Mouse (Mus musculus) megakaryocyte-erythroid progenitor cell, adult 5-6 weeks (primary cell): ENCODE measurements around the gene Cmtm8. TPM values are rescaled to one million over a fixed set of nuclear protein-coding genes. Genes with fewer than 3 reads are reported as not detected.

Experiments used
- ATAC-seq: replicated peaks from 2 replicates; pipeline ENCODE4 v1.8.0; 2016; ENCODE audit warnings: mild to moderate bottlenecking, inconsistent platforms; ENCODE audit not compliant: severe bottlenecking, poor library complexity, low FRiP score, low TSS enrichment
- total RNA-seq, 2 experiments: library from RNA; stranded (forward) in 1 of 2; stranded (reverse) in 1 of 2; fragments of 200-1000, 215-1000 nt in 1 of 2; fragments of >200 nt in 1 of 2; fragmentation: Nextera tagmentation in 1 of 2; gene quantifications; 2 replicates each; pipeline ENCODE4 v1.2.3; 2014 to 2017

Cmtm8 gene
- total RNA-seq, 2 experiments from 2014 or later, result 1.5 TPM; not detected in 1

DNA sequence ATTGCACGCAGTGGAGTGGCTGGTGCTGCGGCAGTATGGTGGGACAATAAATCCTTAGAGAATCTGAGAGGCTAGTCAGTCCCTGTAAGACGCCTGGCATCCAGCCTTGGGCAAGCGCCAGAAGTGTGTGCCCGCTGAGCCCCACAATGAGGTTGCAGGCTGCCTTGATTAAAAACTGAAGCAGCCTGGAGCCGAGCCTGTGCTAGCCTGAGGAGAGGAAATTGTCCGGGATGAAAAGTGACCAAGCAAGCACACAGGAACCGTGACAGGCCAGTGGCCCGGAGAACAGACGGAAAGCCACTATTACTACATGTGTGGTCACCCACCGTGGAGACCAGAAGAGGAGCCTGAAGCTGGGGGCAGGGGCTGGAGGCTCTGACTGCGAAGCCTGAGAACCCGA, 76.9 kb downstream of the Cmtm8 start:
- no peak for ATAC-seq

DNA sequence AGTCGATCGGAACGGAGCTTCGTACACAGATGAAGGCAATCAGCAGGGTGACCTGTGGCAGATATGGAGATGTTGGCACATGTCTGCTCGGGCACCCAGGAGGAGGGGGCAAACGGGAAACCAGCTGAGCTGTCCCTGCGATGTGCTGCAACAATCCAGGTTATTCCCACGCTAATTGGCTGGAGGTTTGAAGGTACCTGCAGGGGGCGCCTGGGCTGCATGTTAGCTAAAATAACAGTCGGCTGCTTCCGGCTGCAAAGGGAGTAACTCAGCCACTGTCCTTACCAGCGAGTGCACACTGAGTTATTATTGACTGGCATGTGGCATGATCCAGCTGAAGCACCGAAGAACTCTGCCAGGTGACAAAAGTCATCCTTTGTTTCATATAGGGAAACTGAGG, 80.6 kb downstream of the Cmtm8 start:
- peak; percentile 43; the same call in 1 of the 2 replicates for ATAC-seq

DNA sequence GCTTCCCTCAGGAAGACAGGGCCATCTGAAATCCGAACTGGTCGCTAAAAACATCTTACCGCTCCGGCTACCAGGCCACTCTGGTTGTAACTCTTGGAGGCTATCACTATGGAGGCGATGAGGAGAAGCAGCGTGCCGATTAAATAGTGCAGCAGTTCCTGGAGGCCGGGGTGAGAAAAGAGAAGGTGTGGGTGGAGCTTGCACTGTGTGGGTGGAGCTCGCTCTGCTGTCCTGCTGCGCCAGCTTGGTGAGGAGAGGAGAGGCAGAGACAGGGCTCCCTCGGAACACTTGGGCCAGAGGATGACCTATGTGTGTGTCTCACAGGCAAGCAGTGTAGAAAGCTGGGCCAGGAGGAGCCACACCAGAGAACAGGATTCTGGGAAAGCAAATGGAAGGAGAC, 82.1 kb downstream of the Cmtm8 start:
- no peak for ATAC-seq

DNA sequence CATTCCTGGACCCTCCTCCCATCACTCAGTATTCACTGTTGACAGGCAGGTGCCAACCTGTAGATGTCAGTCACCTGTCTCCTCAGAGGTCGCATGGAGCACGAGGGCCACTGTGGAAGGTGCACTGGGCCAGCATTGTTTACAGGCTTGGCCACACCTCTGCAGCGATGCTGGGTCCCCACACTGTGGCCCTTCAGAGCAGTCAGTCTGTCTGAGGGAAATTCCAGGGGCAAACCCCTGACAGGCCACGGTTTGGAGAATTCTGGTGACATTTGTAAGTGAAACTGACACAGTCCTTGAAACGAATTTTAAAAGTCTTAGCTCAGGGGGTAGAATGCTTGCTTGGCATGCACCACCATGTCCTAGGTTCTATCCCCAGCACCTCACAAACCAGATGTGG, 83.6 kb downstream of the Cmtm8 start:
- ATAC-seq, result no peak

DNA sequence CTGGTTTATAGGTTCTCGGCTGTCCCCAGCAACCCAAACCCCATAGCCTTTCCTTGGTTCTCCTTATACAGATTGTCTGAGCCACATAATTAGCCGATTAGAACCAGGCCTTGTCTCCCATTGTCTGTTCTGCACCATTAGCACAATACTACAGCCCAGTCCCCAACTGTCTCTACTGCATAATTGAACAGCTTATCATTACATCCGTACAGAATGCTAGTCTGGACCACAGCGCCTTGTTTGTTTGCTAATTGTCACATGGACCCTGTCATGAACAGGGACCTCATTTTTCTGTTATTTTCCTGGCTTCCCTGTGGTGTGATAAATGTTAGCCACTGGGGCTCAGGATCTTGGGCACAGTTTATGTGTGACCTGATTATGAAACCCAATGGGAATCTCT, 84.1 kb downstream of the Cmtm8 start:
- ATAC-seq, result no peak

DNA sequence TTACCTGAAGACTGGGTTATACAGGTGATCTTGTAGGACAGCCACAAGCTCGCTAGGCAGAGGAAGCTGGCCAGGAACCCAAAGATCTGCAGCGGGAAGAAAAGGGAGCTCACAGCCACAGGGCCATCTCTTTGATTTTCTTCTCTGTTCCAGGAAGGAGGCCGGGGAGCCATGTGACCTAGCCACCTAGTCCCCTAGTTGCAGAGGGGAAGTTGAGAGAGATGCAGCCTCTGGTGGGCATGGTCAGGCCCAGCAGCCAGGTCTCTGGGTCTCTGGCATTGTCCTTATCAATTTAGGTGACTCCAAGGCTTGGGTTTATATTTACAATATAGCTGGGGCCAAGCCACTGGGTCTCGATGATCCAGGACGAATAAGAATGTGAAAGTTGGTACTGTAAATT, 85.2 kb downstream of the Cmtm8 start:
- no peak for ATAC-seq

DNA sequence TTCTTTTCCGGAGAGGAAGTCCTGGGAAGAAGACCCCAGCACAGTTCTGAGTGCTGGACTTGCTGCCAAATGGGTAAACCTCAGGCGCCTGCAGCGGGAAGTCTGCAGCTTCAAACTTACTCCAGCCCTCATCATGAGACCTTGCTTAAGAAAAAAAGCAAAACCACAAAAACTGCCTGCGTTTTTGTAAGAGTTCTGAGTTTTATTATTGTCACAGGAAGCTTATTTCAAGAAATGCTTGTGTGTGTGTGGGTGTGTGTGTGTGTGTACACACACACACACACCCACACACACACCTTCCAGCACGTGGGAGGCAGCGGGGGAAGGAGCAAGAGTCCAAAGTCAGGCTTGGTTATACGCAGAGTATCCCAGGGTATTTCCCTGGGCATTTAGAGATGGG, 85.7 kb downstream of the Cmtm8 start:
- no peak for ATAC-seq

DNA sequence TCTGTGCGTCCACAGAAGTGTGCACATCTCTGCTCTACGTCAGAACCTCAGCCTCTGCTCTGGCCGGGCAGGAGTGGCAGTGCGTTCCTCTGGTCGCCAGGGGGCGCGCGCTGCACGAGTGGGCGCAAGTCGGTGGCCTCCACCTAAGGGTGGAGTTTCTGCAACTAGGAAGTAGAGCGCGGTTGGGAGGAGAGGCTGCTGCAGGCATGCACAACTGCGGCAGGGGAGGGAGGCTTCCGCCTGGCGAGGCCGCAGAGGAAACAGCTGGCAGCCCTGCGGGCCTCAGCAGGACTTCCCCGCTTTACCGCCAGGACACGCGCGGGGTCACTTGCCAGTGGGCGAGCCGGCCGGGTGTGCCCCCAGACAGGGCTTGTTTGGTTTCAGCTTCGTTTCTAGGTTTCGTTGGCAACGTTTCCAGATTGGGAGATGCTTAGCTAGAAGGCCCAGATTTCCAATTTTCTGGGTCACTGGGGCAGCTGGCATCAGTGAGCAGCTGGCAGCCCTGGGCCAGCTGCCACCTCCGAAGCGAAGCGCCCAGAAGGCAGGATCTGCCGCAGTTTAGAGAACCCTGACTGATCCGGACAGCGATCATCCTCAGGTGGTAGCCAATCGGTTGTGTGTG, 91.0 kb downstream of the Cmtm8 start:
- peak; percentile 96 for ATAC-seq

DNA sequence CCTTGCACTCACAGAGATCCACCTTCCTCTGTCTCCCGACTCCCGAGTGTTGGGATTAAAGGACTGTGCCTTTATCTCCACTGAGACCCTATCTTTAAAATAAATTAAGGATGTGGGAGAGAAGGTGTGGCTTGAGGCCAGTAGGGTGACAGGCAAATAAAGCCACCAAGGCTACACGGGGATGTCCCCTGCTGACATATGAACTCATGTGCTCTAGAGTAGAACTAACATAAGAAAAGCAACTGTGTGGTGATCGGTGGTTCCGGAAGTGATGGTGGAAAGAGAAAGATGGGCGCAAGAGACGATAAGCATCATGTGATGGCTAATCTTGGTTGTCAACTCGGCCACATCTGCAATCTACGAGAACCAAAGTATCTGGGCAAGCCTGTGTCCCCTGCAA, 91.6 kb downstream of the Cmtm8 start:
- ATAC-seq, result no peak

DNA sequence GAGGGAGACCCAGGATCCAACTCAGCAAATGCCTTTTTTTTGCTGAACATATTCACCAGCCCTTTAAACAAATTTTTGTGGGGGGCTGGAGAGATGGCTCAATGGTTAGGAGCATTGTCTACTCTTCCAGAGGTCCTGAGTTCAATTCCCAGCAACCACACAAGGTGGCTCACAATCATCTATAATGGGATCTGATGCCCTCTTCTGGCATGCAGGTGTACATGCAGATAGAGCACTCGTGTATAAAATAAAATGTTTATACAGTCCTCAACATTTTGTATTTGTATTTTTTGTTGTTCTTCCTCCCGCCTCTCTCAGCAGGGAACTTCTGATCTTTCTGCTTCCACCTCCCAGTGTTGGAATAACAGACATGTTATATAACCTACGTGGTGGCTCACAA, 92.4 kb downstream of the Cmtm8 start:
- ATAC-seq, result no peak

DNA sequence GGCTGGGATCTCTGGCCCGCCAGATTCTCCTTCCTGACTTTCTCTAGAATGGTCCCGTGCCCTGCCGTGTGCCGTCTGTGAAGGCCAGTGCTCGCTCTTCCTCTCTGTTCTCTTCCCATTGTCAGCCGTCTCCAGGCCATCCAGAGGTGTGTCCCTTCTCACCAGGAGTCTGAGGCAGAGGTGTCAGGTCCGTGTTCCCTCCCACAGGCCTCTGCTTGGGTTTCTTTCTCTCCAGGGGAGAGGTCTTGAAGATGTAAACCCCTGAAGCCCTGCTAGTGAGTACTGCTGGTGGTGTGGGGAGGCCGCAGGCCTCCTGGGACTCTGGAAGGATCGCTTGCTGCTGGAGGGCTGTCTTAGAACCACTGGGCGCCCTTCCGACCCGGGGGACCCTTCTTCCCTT, 96.5 kb downstream of the Cmtm8 start:
- ATAC-seq, result no peak

DNA sequence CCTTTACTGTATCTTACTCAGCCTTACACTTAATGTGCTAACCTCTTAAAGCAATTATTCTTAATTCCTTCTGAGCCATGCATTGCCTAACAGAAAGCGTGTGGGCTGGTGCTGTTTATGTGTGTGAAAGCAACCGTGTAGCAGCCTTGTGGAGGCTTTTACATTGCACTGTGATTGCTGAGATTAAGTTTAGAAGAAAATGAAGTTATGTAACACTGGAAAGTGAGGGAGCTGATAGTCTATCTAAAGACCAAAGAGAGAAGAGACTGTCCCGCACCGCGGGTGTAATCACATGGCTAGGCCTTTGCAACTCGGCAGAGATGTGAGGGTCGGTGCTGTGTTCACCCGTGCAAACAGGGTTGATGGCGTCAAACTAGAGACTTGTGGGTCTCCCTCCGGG, 96.9 kb downstream of the Cmtm8 start:
- ATAC-seq, result no peak

DNA sequence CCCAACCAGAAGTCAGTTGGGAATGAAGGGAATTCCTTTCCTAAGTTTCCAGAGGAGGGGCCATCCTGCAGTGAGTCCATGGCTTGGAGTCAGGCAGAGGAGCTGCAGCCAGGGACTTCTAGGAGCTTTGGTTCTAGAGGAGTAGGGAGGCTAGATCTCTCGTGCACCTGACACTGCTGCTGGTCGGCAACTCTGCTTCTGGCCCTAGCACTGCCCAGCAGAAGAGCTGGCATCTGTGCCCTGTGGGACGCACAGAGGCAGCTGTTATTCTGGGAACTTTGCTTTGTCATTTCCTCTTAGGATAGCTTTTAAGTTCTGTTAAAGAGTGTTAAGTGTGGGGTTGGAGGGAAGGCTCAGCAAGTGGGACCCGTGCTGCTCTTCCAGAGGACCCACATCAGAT, 98.3 kb downstream of the Cmtm8 start:
- ATAC-seq, result no peak

DNA sequence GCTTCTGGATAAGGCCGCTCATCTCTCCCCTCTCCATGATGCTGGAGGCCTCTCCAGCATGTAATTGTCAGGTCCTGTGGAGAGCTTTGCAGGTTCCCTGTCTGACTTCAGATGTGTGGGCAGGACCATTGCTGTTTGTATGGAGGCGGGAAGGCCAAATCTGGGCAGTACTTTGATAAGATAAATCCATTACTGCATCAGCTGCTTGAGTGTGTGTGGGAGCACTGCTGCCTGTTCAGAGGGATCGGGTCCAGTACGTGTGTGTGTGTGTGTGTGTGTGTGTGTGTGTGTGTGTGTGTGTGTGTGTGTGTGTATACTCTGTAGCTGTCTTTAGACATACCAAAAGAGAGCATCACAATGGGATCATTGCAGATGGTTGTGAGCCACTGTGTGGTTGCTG, 98.8 kb downstream of the Cmtm8 start:
- ATAC-seq, result no peak

DNA sequence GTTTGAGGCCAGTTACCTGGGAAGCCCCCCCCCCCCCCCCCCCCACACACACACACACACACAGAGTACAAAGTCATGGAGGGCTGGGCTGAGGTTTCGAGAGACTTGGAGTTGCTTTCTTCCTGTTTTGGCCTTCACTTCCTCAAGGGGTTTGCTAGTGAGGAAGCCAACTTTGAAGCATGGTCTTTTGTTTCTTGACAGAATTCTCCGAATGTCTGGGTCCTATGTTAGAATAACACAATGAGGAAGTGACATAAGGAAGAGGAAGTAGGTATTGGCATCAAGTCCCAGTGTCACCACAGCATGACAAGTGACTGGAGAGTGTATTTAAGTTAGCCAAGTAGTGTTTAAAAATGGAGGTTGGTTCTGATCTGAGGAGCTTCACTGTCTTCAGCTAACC, 101.2 kb downstream of the Cmtm8 start:
- no peak for ATAC-seq

DNA sequence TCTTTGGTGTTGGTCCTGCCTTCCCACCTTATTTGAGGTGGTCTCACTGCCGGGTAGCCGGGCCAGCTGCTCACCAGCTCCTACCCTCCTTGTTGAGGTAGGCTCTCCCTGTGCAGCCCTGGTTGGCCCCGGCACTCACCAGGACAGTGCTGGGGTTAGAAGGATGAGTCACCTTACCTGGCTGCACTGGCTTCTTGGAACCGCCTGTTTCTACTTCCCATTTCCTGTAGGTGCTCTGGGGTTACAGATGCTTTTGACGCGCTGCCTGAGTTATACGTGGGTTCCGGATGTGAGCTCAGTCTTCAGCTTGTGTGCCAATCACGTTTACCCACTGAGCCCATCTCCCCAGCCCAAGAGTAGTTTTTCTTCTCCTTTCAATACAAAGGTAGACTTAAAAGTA, 103.6 kb downstream of the Cmtm8 start:
- no peak for ATAC-seq

Other genes with a start within 250 kb of the Cmtm8 start
- 44.6 and 44.7 TPM in 2 replicates for gene Cnot10, start 204.0 kb downstream of the Cmtm8 start, total RNA-seq (2014; fragmentation: Nextera tagmentation)
- 65.3 and 68.0 TPM in 2 replicates for gene Cnot10, start 204.0 kb downstream of the Cmtm8 start, total RNA-seq (2017)
- gene Dync1li1, start 155.4 kb downstream of the Cmtm8 start, total RNA-seq (2014; fragmentation: Nextera tagmentation), result 28.2 and 29.8 TPM in 2 replicates
- gene Dync1li1, start 155.4 kb downstream of the Cmtm8 start, total RNA-seq (2017), result 40.9 and 52.6 TPM in 2 replicates
- 21.3 and 22.7 TPM in 2 replicates for gene Cmtm6, start 113.0 kb downstream of the Cmtm8 start, total RNA-seq (2014; fragmentation: Nextera tagmentation)
- gene Cmtm6, start 113.0 kb downstream of the Cmtm8 start, total RNA-seq (2017), result 38.9 and 41.3 TPM in 2 replicates
- 189 and 199 TPM in 2 replicates for gene Cmtm7, start 62.3 kb downstream of the Cmtm8 start, total RNA-seq (2014; fragmentation: Nextera tagmentation)
- 144 and 195 TPM in 2 replicates for gene Cmtm7, start 62.3 kb downstream of the Cmtm8 start, total RNA-seq (2017)
- 19.1 and 21.5 TPM in 2 replicates for gene Gpd1l, start 89.8 kb upstream of the Cmtm8 start, total RNA-seq (2014; fragmentation: Nextera tagmentation)
- gene Gpd1l, start 89.8 kb upstream of the Cmtm8 start, total RNA-seq (2017), result 17.3 and 19.5 TPM in 2 replicates
- gene Osbpl10, start 134.4 kb upstream of the Cmtm8 start, total RNA-seq (2014; fragmentation: Nextera tagmentation), result 0.50 TPM in 1 of 2 replicates, not detected in the other
- gene Osbpl10, start 134.4 kb upstream of the Cmtm8 start, total RNA-seq (2017), result 0.53 and 1.8 TPM in 2 replicates
- 295 and 358 TPM in 2 replicates for gene Rps27rt, start 138.6 kb upstream of the Cmtm8 start, total RNA-seq (2014; fragmentation: Nextera tagmentation)
- 148 and 204 TPM in 2 replicates for gene Rps27rt, start 138.6 kb upstream of the Cmtm8 start, total RNA-seq (2017)